Mouse (Mus musculus) hindbrain, postnatal 0 days (tissue): Measurements from ENCODE around the gene Aox1. TPM values are rescaled to one million over a fixed set of nuclear protein-coding genes. Genes with fewer than 3 reads are reported as not detected.

ENCODE experiments used
- ATAC-seq: fragments of 200-750 bp; cut with Nextera tagmentation; 2 replicates; pipeline ENCODE4 v1.8.0; 2017; ENCODE audit warnings: mild to moderate bottlenecking, moderate TSS enrichment, moderate library complexity
- DNase-seq: peaks from one replicate; pipeline ENCODE4 v3.0.0-alpha.2; 2015; ENCODE audit warnings: low spot score
- H3K27ac ChIP-seq: fragments of 300-500 bp; sonication (generic); 2 replicates; pipeline ENCODE4 v1.5.1; 2014; ENCODE audit warnings: mild to moderate bottlenecking
- H3K27me3 ChIP-seq: fragments of 300-500 bp; sonication (generic); 2 replicates; pipeline ENCODE4 v1.6.1; 2014; ENCODE audit warnings: low read length, mixed read lengths; ENCODE audit not compliant: insufficient read depth
- H3K36me3 ChIP-seq: fragments of 300-500 bp; sonication (generic); 2 replicates; pipeline ENCODE4 v1.6.1; 2014; ENCODE audit warnings: low read length, mixed read lengths; ENCODE audit not compliant: insufficient read depth
- H3K4me1 ChIP-seq: fragments of 300-500 bp; sonication (generic); 2 replicates; pipeline ENCODE4 v1.6.1; 2014; ENCODE audit warnings: antibody characterized with exemption, low read length, mixed read lengths; ENCODE audit not compliant: insufficient read depth
- H3K4me2 ChIP-seq: fragments of 300-500 bp; sonication (generic); 2 replicates; pipeline ENCODE4 v1.6.1; 2014; ENCODE audit warnings: low read depth, mild to moderate bottlenecking, low read length, moderate library complexity, mixed read lengths
- H3K4me3 ChIP-seq: fragments of 300-500 bp; sonication (generic); 2 replicates; pipeline ENCODE4 v1.5.1; 2014; ENCODE audit warnings: low read length
- H3K9ac ChIP-seq: fragments of 300-500 bp; sonication (generic); replicated peaks from 2 replicates; pipeline ENCODE4 v1.6.1; 2014; ENCODE audit warnings: mild to moderate bottlenecking, low read length, moderate library complexity, mixed read lengths
- H3K9me3 ChIP-seq: fragments of 300-500 bp; sonication (generic); 2 replicates; pipeline ENCODE4 v1.6.1; 2016; ENCODE audit warnings: low read length, mixed read lengths
- CTCF ChIP-seq: IDR thresholded peaks from 2 replicates; pipeline ENCODE4 v1.5.1; 2016; ENCODE audit warnings: antibody characterized with exemption, control low read depth, low read depth
- WGBS: fragments of 180-500 bp; shearing (Covaris S2); extraction: QIAGEN DNeasy Blood & Tissue Kit; methylation state at CpG from one replicate; pipeline ENCODE4 v1.1.7; 2014; 5-methylcytosine and 5-hydroxymethylcytosine counted together
- polyA plus RNA-seq: library from polyadenylated mRNA; unstranded; fragments of >200 nt; fragmentation: Nextera tagmentation; extraction: Ambion mirVana; gene quantifications from 2 replicates; pipeline ENCODE4 v1.2.1, GENCODE M21; 2015
- total RNA-seq: library from RNA; depleted of rRNA; stranded (reverse); fragments of >200 nt; gene quantifications from 2 replicates; pipeline ENCODE4 v1.2.3, GENCODE M21; 2014

Gene Aox1
- total and polyA plus RNA-seq, 2 experiments from 2014 or later = 0.41 to 0.89 TPM

GRCm38 (mm10) chr1:58072416-58072815 is 42.7 kb downstream of the Aox1 start:
- H3K36me3 ChIP-seq = no peaks in the 10 kb centered on the region
- H3K4me3 ChIP-seq = no peak overlapping the region
- H3K27me3 ChIP-seq = no peaks in the 10 kb centered on the region
- TF ChIP-seq CTCF = no peak
- H3K9ac ChIP-seq = no peak overlapping the region
- H3K9me3 ChIP-seq = no peaks in the 10 kb centered on the region
- ATAC-seq = no peak
- 77% methylated on average over 2 of the region's 2 CpGs for WGBS
- H3K4me1 ChIP-seq = no peaks in the 10 kb centered on the region
- DNase-seq = no peak
- no peak overlapping the region for H3K4me2 ChIP-seq
- no peak overlapping the region for H3K27ac ChIP-seq

- no peak for TF ChIP-seq CTCF
- 75% methylated on average over 12 of the region's 12 CpGs for WGBS
- Histone ChIP-seq H3K9me3 (no peaks in the 10 kb centered on the region), H3K27me3 (no peaks in the 10 kb centered on the region), H3K9ac (no peak overlapping the region), H3K4me2 (no peak overlapping the region), H3K27ac (no peak overlapping the region), H3K4me3 (no peak overlapping the region), H3K4me1 (no peaks in the 10 kb centered on the region), H3K36me3 (no peaks in the 10 kb centered on the region)
- DNase-seq (no peak), ATAC-seq (no peak)
These were observed 43.4 kb downstream of the Aox1 start for GRCm38 (mm10) chr1:58072991-58073730.

- Histone ChIP-seq H3K27me3 (no peaks in the 10 kb centered on the region), H3K36me3 (no peaks in the 10 kb centered on the region), H3K4me2 (no peak overlapping the region), H3K9ac (no peak overlapping the region), H3K4me1 (no peaks in the 10 kb centered on the region), H3K9me3 (no peaks in the 10 kb centered on the region), H3K4me3 (no peak overlapping the region), H3K27ac (no peak overlapping the region)
- DNase-seq = no peak
- ATAC-seq = no peak
- TF ChIP-seq CTCF = no peak
- WGBS = 90% methylated on average over 2 of the region's 2 CpGs
These were observed 44.5 kb downstream of the Aox1 start for GRCm38 (mm10) chr1:58074266-58074665.

GRCm38 (mm10) chr1:58077882-58078281 is 48.2 kb downstream of the Aox1 start:
- H3K9me3 ChIP-seq = no peaks in the 10 kb centered on the region
- H3K36me3 ChIP-seq = no peaks in the 10 kb centered on the region
- DNase-seq = no peak
- ATAC-seq = no peak
- no peak overlapping the region for H3K27ac ChIP-seq
- no peak overlapping the region for H3K9ac ChIP-seq
- no peak overlapping the region for H3K4me3 ChIP-seq
- no peaks in the 10 kb centered on the region for H3K4me1 ChIP-seq
- no peak for TF ChIP-seq CTCF
- H3K27me3 ChIP-seq = no peaks in the 10 kb centered on the region
- H3K4me2 ChIP-seq = no peak overlapping the region

GRCm38 (mm10) chr1:58078390-58078789 is 48.7 kb downstream of the Aox1 start:
- WGBS = 86% methylated on average over 7 of the region's 7 CpGs
- no peak for ATAC-seq

GRCm38 (mm10) chr1:58079689-58080088 is 50.0 kb downstream of the Aox1 start:
- no peak for ATAC-seq

More at GRCm38 (mm10) chr1:58078390-58078789, 48.7 kb downstream of the Aox1 start:
- Histone ChIP-seq H3K9me3 (no peaks in the 10 kb centered on the region), H3K27me3 (no peaks in the 10 kb centered on the region), H3K36me3 (no peaks in the 10 kb centered on the region), H3K4me2 (no peak overlapping the region), H3K9ac (no peak overlapping the region), H3K4me3 (no peak overlapping the region), H3K27ac (no peak overlapping the region), H3K4me1 (no peaks in the 10 kb centered on the region)
- DNase-seq = no peak
- TF ChIP-seq CTCF = no peak

GRCm38 (mm10) chr1:58080446-58080845 is 50.7 kb downstream of the Aox1 start:
- Histone ChIP-seq H3K4me2 (no peak overlapping the region), H3K27me3 (no peaks in the 10 kb centered on the region), H3K36me3 (no peaks in the 10 kb centered on the region), H3K4me1 (no peaks in the 10 kb centered on the region), H3K9ac (no peak overlapping the region), H3K9me3 (no peaks in the 10 kb centered on the region), H3K4me3 (no peak overlapping the region), H3K27ac (no peak overlapping the region)
- TF ChIP-seq CTCF = no peak
- ATAC-seq = no peak
- WGBS = 83% methylated on average over 4 of the region's 4 CpGs
- DNase-seq = no peak

More at GRCm38 (mm10) chr1:58079689-58080088, 50.0 kb downstream of the Aox1 start:
- no peaks in the 10 kb centered on the region for H3K27me3 ChIP-seq
- DNase-seq = no peak
- no peak overlapping the region for H3K9ac ChIP-seq
- no peak overlapping the region for H3K4me3 ChIP-seq
- H3K4me1 ChIP-seq = no peaks in the 10 kb centered on the region
- H3K9me3 ChIP-seq = no peaks in the 10 kb centered on the region
- WGBS = 93% methylated on average over 5 of the region's 5 CpGs
- TF ChIP-seq CTCF = no peak
- H3K36me3 ChIP-seq = no peaks in the 10 kb centered on the region
- no peak overlapping the region for H3K4me2 ChIP-seq
- H3K27ac ChIP-seq = no peak overlapping the region
